Mouse (Mus musculus): Measurements from ENCODE around the gene Cluap1. TPM values are rescaled to one million over a fixed set of nuclear protein-coding genes. Genes with fewer than 3 reads are reported as not detected.

Gene Cluap1
- polyA plus RNA-seq (2021): 37.7 TPM

GRCm38 (mm10) chr16:3908537-3909111 lies at the start of gene Cluap1, which contains the start of gene 1700037C18Rik:
Cluap1 (plus strand) TSS chr16:3908801.
1700037C18Rik (minus strand) TSS chr16:3908689.
- ATAC-seq (peak; percentile 99), DNase-seq (ENCODE audit: low read depth, low spot score) (peak; percentile 95)
- ChIA-PET CTCF (interaction anchor here (0.7 to 2.2 kb wide), 8 partner anchors 9 to 158 kb away, joined by 3 to 7 read pairs (median 3); partner anchors contain the start of gene Olfr15), POLR2A (interaction anchor here (1.1 kb wide), 1 partner anchor 9 kb away, joined by 3 read pairs; no protein-coding TSS in a partner anchor)
- no peaks in the 10 kb centered on the region for H3K27me3 ChIP-seq
- TF ChIP-seq CTCF (IDR thresholded peaks at IDR 0.05): no peak
- in situ Hi-C loops (cut with MboI; ENCODE audit: low pct_unique_long_range_greater_than_20kb): loop anchor here (10.0 kb wide), 1 partner anchor 164 kb away; the partner anchor contains the start of gene Zfp263

- in situ Hi-C loops (cut with MboI; ENCODE audit: low pct_unique_long_range_greater_than_20kb): no loop called here
- TF ChIP-seq CTCF (IDR thresholded peaks at IDR 0.05): no peak
- ChIA-PET POLR2A (no interaction called here), CTCF (no interaction called here)
- H3K27me3 ChIP-seq: no peaks in the 10 kb centered on the region
- ATAC-seq: no peak
- no peak for DNase-seq (ENCODE audit: low read depth, low spot score)
These were observed 49.3 kb upstream of the Cluap1 start for GRCm38 (mm10) chr16:3859254-3859653.

- peak; percentile 3 for ATAC-seq
- no peaks in the 10 kb centered on the region for H3K27me3 ChIP-seq
- in situ Hi-C loops (cut with MboI; ENCODE audit: low pct_unique_long_range_greater_than_20kb): loop anchor here (10.0 kb wide), 1 partner anchor 127 kb away; the partner anchor contains the start of gene Zfp263
- DNase-seq (ENCODE audit: low read depth, low spot score): no peak
- CTCF ChIA-PET: interaction anchor here (1.0 to 3.1 kb wide), 5 partner anchors 10 to 123 kb away, joined by 3 to 12 read pairs (median 4); partner anchors contain the start of gene Zfp174
- POLR2A ChIA-PET: interaction anchor here (1.8 kb wide), 1 partner anchor 128 kb away, joined by 4 read pairs; the partner anchor contains the start of gene Zfp263
- TF ChIP-seq CTCF (IDR thresholded peaks at IDR 0.05): no peak
These were observed 36.8 kb upstream of the Cluap1 start for GRCm38 (mm10) chr16:3871815-3872214.

GRCm38 (mm10) chr16:3872216-3873047 lies 36.2 kb upstream of the Cluap1 start, which contains the start of gene Naa60:
Naa60 (plus strand) TSS chr16:3872375.
- CTCF ChIA-PET: interaction anchor here (1.0 to 3.1 kb wide), 6 partner anchors 9 to 133 kb away, joined by 3 to 12 read pairs (median 4); partner anchors contain the start of gene Zfp174
- TF ChIP-seq CTCF (IDR thresholded peaks at IDR 0.05): no peak
- ATAC-seq (peak; percentile 99), DNase-seq (ENCODE audit: low read depth, low spot score) (peak; percentile 81)
- in situ Hi-C loops (cut with MboI; ENCODE audit: low pct_unique_long_range_greater_than_20kb): loop anchor here (10.0 kb wide), 1 partner anchor 128 kb away; the partner anchor contains the start of gene Zfp263
- H3K27me3 ChIP-seq: no peaks in the 10 kb centered on the region
- POLR2A ChIA-PET: interaction anchor here (1.3 to 1.8 kb wide), 2 partner anchors 13 to 128 kb away, joined by 3 to 4 read pairs; partner anchors contain the start of gene Zfp263

GRCm38 (mm10) chr16:3876346-3876745 lies 32.3 kb upstream of the Cluap1 start:
- ATAC-seq (no peak), DNase-seq (ENCODE audit: low read depth, low spot score) (no peak)
- CTCF ChIA-PET: no interaction called here
- TF ChIP-seq CTCF (IDR thresholded peaks at IDR 0.05): no peak
- in situ Hi-C loops (cut with MboI; ENCODE audit: low pct_unique_long_range_greater_than_20kb): loop anchor here (10.0 kb wide), 1 partner anchor 132 kb away; the partner anchor contains the start of gene Zfp263
- H3K27me3 ChIP-seq: no peaks in the 10 kb centered on the region
- POLR2A ChIA-PET: interaction anchor here (0.8 kb wide), 1 partner anchor 70 kb away, joined by 3 read pairs; no protein-coding TSS in a partner anchor

GRCm38 (mm10) chr16:3884201-3885064 lies 24.2 kb upstream of the Cluap1 start, which contains the start of the genes Zfp597 and Gm20695:
Zfp597 (minus strand) TSS chr16:3884561.
Gm20695 (plus strand) TSS chr16:3884648.
- ChIA-PET CTCF (interaction anchor here (1.2 kb wide), 1 partner anchor 22 kb away, joined by 3 read pairs; no protein-coding TSS in a partner anchor), POLR2A (interaction anchor here (0.6 to 1.4 kb wide), 2 partner anchors 12 to 181 kb away, joined by 3 read pairs; partner anchors contain the start of gene Naa60)
- DNase-seq (ENCODE audit: low read depth, low spot score) (peak; percentile 51), ATAC-seq (peak; percentile 96)
- H3K27me3 ChIP-seq: no peaks in the 10 kb centered on the region
- TF ChIP-seq CTCF (IDR thresholded peaks at IDR 0.05): peak; percentile 72
- in situ Hi-C loops (cut with MboI; ENCODE audit: low pct_unique_long_range_greater_than_20kb): no loop called here

- DNase-seq (ENCODE audit: low read depth, low spot score) (no peak), ATAC-seq (peak; percentile 8)
- H3K27me3 ChIP-seq: no peaks in the 10 kb centered on the region
- no peak for TF ChIP-seq CTCF (IDR thresholded peaks at IDR 0.05)
- in situ Hi-C loops (cut with MboI; ENCODE audit: low pct_unique_long_range_greater_than_20kb): no loop called here
- POLR2A ChIA-PET: interaction anchor here (1.4 kb wide), 1 partner anchor 12 kb away, joined by 3 read pairs; the partner anchor contains the start of gene Naa60
- CTCF ChIA-PET: interaction anchor here (0.8 kb wide), 1 partner anchor 25 kb away, joined by 3 read pairs; no protein-coding TSS in a partner anchor
These were observed 23.4 kb upstream of the Cluap1 start for GRCm38 (mm10) chr16:3885065-3885670.

- no peaks in the 10 kb centered on the region for H3K27me3 ChIP-seq
- no peak for TF ChIP-seq CTCF (IDR thresholded peaks at IDR 0.05)
- DNase-seq (ENCODE audit: low read depth, low spot score) (no peak), ATAC-seq (no peak)
- POLR2A ChIA-PET: no interaction called here
- in situ Hi-C loops (cut with MboI; ENCODE audit: low pct_unique_long_range_greater_than_20kb): no loop called here
- CTCF ChIA-PET: interaction anchor here (1.0 kb wide), 2 partner anchors 11 to 17 kb away, joined by 3 to 4 read pairs; partner anchors contain the start of genes 1700037C18Rik and Cluap1
These were observed 16.8 kb upstream of the Cluap1 start for GRCm38 (mm10) chr16:3891621-3892295.
